Mouse (Mus musculus) limb, embryonic 15.5 days (tissue): Measurements from ENCODE around the gene Fyb2. TPM values are rescaled to one million over a fixed set of nuclear protein-coding genes. Genes with fewer than 3 reads are reported as not detected.

ENCODE experiments used
- ATAC-seq: fragments of 200-750 bp; cut with Nextera tagmentation; 2 replicates; pipeline ENCODE4 v1.8.0; 2017; ENCODE audit warnings: low read depth, moderate TSS enrichment; ENCODE audit not compliant: insufficient number of reproducible peaks, low FRiP score, low TSS enrichment
- H3K27ac ChIP-seq: fragments of 300-500 bp; sonication (generic); 2 replicates; pipeline ENCODE4 v1.5.1; 2015; ENCODE audit warnings: moderate library complexity, mild to moderate bottlenecking, inconsistent platforms
- H3K27me3 ChIP-seq: fragments of 300-500 bp; sonication (generic); 2 replicates; pipeline ENCODE4 v1.6.1; 2015; ENCODE audit warnings: inconsistent platforms
- H3K36me3 ChIP-seq: fragments of 300-500 bp; sonication (generic); 2 replicates; pipeline ENCODE4 v1.6.1; 2015; ENCODE audit warnings: inconsistent platforms
- H3K4me1 ChIP-seq: fragments of 300-500 bp; sonication (generic); 2 replicates; pipeline ENCODE4 v1.6.1; 2015; ENCODE audit warnings: inconsistent platforms
- H3K4me2 ChIP-seq: fragments of 300-500 bp; sonication (generic); 2 replicates; pipeline ENCODE4 v1.6.1; 2015; ENCODE audit warnings: mild to moderate bottlenecking, inconsistent platforms
- H3K4me3 ChIP-seq: fragments of 300-500 bp; sonication (generic); 2 replicates; pipeline ENCODE4 v1.5.1; 2015; ENCODE audit warnings: mild to moderate bottlenecking, inconsistent platforms
- H3K9ac ChIP-seq: fragments of 300-500 bp; sonication (generic); 2 replicates; pipeline ENCODE4 v1.6.1; 2015; ENCODE audit warnings: inconsistent platforms
- H3K9me3 ChIP-seq: fragments of 300-500 bp; sonication (generic); 2 replicates; pipeline ENCODE4 v1.6.1; 2016; ENCODE audit warnings: inconsistent platforms
- WGBS: fragments of 180-500 bp; shearing (Covaris S2); methylation state at CpG from one replicate; pipeline ENCODE4 v1.1.7; 2015; 5-methylcytosine and 5-hydroxymethylcytosine counted together
- polyA plus RNA-seq: library from polyadenylated mRNA; unstranded; fragments of >200 nt; fragmentation: Nextera tagmentation; extraction: Ambion mirVana; gene quantifications from 2 replicates; pipeline ENCODE4 v1.2.1, GENCODE M21; 2015

The Fyb2 gene
- polyA plus RNA-seq = 0.20 and 0.41 TPM in 2 replicates

DNA sequence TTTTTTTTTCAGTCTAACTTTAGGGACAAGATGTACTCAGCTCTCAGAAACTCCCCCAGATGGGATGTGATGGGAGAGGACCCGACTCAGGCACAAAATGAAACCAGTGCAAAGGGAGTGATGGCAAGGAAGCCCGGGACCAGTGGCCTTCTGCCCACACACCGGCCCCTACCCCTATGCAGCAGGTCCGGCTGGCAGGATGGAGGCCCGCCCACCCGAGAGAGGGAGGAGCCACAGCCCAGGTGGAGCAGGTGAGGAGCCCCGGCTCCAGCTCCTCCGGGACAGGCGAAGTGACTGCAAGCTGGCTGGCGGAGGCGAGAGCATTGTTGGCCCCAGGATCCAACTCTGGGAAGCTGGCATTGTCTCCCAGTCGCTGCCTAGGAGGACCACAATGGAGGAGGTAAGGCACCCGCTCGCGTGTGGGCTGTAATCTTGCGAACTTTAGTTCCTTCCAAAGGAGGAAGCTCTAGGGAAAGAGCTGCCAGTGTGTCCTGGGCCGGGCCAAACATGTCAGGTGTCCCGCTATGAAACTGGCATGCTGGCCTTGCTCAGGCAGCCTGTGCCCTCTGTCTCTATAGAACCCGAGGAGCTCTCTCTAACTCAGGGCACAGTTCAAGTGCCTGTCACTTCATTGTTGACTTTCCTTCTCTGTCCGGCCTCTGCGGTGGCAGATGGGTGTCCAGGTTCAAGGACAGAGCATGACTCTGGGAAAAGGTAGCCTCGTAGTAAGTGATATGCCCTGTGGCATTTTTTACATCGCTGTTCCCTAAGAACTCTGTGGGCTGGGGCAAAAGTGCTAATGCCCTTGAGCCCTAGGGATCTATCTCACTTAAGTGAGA, at the start of gene Fyb2:
Fyb2 (plus strand) TSS at position 166 of the 839 bp plus-strand sequence.
- H3K27ac ChIP-seq = no peak within 1 kb of the TSS
- peak within 1 kb of the TSS; percentile 20; the same call in 1 of the 2 replicates for H3K4me2 ChIP-seq
- no peaks in the 10 kb centered on the region for H3K36me3 ChIP-seq
- peaks cover 5% of the 10 kb centered on the region; the same call in 1 of the 2 replicates for H3K4me1 ChIP-seq
- ATAC-seq = no peak
- WGBS = 26% methylated on average over 23 of the region's 23 CpGs
- H3K9ac ChIP-seq = no peak within 1 kb of the TSS
- peak within 1 kb of the TSS; percentile 7; the same call in 1 of the 2 replicates for H3K4me3 ChIP-seq
- H3K9me3 ChIP-seq = no peaks in the 10 kb centered on the region
- peaks cover 12% of the 10 kb centered on the region for H3K27me3 ChIP-seq

DNA sequence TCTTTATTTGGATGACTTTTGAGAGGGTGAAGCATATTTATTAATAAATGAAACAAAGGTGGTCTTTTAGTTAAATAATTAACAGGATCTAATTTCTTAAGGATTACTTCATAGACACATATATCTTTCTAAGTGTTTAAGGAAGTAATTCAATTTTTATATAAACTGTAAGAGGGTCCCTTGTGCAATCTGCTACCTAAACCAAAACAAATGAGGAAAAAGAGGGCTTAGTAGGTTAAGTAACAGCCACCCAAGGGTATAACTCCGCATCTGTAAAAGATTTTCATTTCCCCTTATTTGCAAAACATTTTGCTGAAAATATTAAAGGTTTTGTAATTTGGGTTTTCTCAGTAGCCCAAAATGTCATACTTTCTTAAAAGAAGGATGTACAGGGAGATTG, 48.9 kb upstream of the Fyb2 start:
- Histone ChIP-seq H3K36me3 (no peaks in the 10 kb centered on the region), H3K9ac (no peak overlapping the region), H3K4me2 (no peak overlapping the region), H3K27me3 (no peaks in the 10 kb centered on the region), H3K27ac (no peak overlapping the region), H3K9me3 (no peaks in the 10 kb centered on the region), H3K4me3 (no peak overlapping the region), H3K4me1 (no peaks in the 10 kb centered on the region)
- ATAC-seq = no peak
- 71% methylated on average over 1 of the region's 1 CpGs for WGBS

DNA sequence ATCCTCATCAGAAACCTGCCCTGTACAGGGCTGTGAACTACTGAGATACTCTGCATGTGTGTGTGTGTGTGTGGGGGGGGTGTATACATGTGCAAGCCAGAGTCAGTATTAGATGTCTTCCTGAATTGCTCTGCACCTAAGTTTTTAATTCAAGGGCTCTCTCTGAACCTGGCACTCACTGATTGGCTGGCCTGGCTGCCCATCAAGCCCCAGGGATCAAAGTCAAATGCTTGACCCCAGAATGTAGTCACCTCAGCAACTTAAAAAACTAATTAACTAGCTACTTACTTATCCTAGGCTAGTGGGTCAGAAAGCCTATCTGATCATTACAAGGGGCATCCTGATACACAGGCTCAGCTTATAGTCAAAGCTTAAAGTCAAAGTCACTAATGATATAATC, 43.7 kb upstream of the Fyb2 start:
- H3K9me3 ChIP-seq = no peaks in the 10 kb centered on the region
- H3K4me3 ChIP-seq = no peak overlapping the region
- no peak overlapping the region for H3K27ac ChIP-seq
- no peaks in the 10 kb centered on the region for H3K27me3 ChIP-seq
- no peaks in the 10 kb centered on the region for H3K36me3 ChIP-seq
- H3K4me2 ChIP-seq = no peak overlapping the region
- no peaks in the 10 kb centered on the region for H3K4me1 ChIP-seq
- no peak for ATAC-seq
- H3K9ac ChIP-seq = no peak overlapping the region

DNA sequence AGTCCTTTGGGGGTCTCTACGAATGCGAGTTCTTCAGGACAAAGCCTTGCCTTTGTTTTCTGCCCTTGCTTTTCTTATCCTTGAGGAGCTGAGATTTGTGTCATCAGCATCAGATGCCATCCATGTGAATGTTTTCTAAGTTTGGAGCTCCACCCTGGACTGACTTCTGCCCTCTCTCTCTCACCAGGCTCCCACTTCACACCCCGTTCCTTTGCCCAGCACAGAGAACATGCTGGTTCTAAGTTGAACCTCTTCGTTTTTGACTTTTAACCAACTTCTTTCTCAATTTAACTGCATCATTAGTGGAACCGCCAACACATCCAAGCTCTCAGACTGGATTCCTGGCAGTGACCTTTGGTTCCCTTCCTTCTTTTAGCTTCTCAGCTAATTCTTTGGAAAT, 43.1 kb upstream of the Fyb2 start:
- Histone ChIP-seq H3K9ac (no peak overlapping the region), H3K36me3 (no peaks in the 10 kb centered on the region), H3K27ac (no peak overlapping the region), H3K27me3 (no peaks in the 10 kb centered on the region), H3K4me3 (no peak overlapping the region), H3K9me3 (no peaks in the 10 kb centered on the region), H3K4me2 (no peak overlapping the region), H3K4me1 (no peaks in the 10 kb centered on the region)
- ATAC-seq = no peak
- 89% methylated on average over 5 of the region's 5 CpGs for WGBS

DNA sequence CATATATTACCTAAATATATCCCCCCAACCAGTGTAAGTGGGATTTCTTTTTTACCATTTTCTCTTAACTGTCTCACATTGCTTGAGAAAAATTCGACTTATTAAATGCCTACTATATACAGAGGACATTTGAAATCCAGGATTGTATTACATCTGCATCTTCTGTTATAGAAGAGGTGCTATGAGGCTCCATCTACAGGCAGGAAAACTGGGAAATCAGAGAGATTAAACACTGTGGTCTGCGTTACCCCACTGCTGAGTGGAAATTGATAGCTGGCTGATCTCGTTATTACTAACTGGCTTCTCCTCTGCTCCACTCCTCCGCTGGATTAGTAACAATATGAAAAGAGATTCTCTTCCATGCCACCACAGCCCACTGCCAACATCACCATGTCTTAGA, 37.4 kb upstream of the Fyb2 start:
- H3K9ac ChIP-seq = no peak overlapping the region
- WGBS = 71% methylated on average over 4 of the region's 4 CpGs
- no peaks in the 10 kb centered on the region for H3K4me1 ChIP-seq
- H3K4me2 ChIP-seq = no peak overlapping the region
- no peaks in the 10 kb centered on the region for H3K36me3 ChIP-seq
- no peak for ATAC-seq
- no peak overlapping the region for H3K4me3 ChIP-seq
- no peaks in the 10 kb centered on the region for H3K27me3 ChIP-seq
- H3K27ac ChIP-seq = no peak overlapping the region
- no peaks in the 10 kb centered on the region for H3K9me3 ChIP-seq

DNA sequence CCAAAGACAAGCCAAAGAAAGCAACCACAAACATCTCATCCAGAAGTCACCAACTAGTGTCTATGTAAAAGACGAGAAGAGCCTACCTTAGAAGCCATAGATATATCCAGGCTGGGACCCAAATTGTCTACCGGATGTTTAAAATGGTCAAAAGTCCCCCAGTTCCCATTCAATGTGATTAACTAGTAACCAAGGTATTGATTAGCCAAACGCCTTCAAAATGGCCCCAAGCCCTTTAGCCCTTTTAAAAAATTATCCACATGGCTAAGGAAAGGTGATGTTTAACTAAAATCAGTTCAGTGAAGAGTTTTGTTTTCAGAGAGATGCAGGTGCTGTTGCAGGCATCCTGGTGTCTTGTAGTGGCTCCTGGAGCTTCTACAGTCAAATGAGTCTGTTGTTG, 36.9 kb upstream of the Fyb2 start, which contains the start of gene C8a:
C8a (minus strand) TSS at position 76 of the 400 bp plus-strand sequence.
- no peak within 1 kb of the TSS for H3K9ac ChIP-seq
- 84% methylated on average over 3 of the region's 3 CpGs for WGBS
- no peaks in the 10 kb centered on the region for H3K27me3 ChIP-seq
- no peaks in the 10 kb centered on the region for H3K9me3 ChIP-seq
- H3K4me3 ChIP-seq = no peak within 1 kb of the TSS
- H3K36me3 ChIP-seq = no peaks in the 10 kb centered on the region
- no peak within 1 kb of the TSS for H3K27ac ChIP-seq
- no peak for ATAC-seq
- H3K4me2 ChIP-seq = no peak within 1 kb of the TSS
- no peaks in the 10 kb centered on the region for H3K4me1 ChIP-seq

DNA sequence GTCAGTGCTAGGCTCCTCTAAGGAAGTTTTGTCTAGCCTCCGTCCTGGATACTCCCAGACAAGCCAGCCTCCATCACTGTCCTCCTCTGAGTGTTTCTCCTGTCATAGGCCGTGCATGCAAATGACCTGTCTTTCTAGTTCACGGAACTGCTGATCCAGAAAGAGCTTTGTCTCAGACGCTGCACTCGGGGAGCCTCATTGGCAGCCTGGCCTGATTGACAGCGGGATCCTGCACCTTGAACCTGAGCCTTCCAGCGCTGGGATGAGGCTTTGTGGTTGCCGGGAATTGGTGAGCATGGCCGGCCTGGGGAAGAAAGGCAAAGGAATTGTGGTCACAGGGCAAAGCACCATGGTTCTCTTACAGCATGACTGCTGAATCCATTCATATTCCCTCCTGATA, 25.8 kb upstream of the Fyb2 start:
- no peaks in the 10 kb centered on the region for H3K36me3 ChIP-seq
- H3K4me1 ChIP-seq = peaks cover 5% of the 10 kb centered on the region; the same call in 1 of the 2 replicates
- 79% methylated on average over 9 of the region's 9 CpGs for WGBS
- no peak for ATAC-seq
- no peak overlapping the region for H3K4me2 ChIP-seq
- H3K9me3 ChIP-seq = no peaks in the 10 kb centered on the region
- H3K27ac ChIP-seq = no peak overlapping the region
- H3K4me3 ChIP-seq = no peak overlapping the region
- no peak overlapping the region for H3K9ac ChIP-seq
- H3K27me3 ChIP-seq = no peaks in the 10 kb centered on the region

DNA sequence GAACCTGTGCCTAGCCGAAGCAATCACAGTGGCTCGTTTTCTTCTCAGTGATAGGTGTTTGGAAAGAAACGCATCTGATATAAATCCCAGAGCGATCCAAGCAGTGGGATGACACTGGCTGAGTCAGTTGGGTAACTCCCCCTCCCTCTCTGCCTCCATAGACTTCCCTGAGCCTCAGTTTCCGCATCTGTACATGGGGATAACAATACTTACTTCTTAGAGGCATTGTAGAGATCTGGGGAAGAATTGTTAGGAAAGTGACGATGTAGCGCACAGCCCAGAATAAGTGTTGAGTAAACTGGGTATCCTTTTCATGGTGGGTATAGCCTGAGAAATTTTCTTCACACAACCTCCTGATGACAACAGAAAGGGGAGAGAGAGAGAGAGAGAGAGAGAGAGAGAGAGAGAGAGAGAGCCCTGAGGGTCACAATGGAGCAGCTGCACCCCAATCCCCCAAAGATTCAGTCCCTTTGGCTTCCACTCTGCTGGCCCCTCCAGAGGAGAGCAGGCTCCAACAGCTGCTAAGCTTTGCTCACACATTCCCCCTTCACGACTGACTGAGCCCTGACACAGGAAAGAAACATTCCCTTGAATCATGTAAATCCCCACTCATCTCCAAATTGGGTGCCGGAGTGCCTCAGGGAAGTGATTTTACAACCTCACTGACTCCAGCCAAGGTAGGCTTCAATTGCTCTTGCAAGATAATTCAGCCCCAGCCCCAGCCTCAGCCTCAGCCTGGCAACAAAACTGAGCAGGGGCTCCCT, 24.6 kb upstream of the Fyb2 start:
- no peak for ATAC-seq

DNA sequence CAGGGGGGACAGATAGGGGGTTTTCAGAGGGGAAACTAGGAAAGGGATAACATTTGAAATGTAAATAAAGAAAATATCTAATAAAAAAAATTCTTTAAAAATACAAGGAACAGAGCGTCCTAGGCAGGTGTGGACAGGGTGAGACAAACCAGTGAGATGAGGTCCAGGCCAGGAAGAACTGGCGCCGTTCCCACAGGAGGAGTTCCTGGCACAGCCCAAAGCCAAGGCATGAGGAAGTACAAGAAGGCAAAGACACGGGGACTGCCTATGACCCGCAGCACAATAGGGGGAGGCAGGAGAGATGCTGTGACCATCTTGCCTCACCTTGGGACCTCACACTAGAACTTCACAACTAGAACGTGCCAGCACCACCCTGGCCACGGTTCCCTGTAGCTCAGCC, 21.5 kb upstream of the Fyb2 start:
- ATAC-seq = no peak
- H3K4me3 ChIP-seq = no peak overlapping the region
- H3K4me2 ChIP-seq = no peak overlapping the region
- H3K27me3 ChIP-seq = peaks cover 8% of the 10 kb centered on the region; the same call in 1 of the 2 replicates
- peaks cover 5% of the 10 kb centered on the region; the same call in 1 of the 2 replicates for H3K4me1 ChIP-seq
- H3K9ac ChIP-seq = no peak overlapping the region
- H3K27ac ChIP-seq = no peak overlapping the region
- WGBS = 79% methylated on average over 7 of the region's 7 CpGs
- H3K9me3 ChIP-seq = no peaks in the 10 kb centered on the region
- no peaks in the 10 kb centered on the region for H3K36me3 ChIP-seq

More for the DNA sequence above, 24.6 kb upstream of the Fyb2 start:
- Histone ChIP-seq H3K36me3 (no peaks in the 10 kb centered on the region), H3K4me2 (no peak overlapping the region), H3K9ac (no peak overlapping the region), H3K4me1 (peaks cover 5% of the 10 kb centered on the region; the same call in 1 of the 2 replicates), H3K4me3 (no peak overlapping the region), H3K27me3 (no peaks in the 10 kb centered on the region), H3K9me3 (no peaks in the 10 kb centered on the region), H3K27ac (no peak overlapping the region)
- WGBS = 69% methylated on average over 9 of the region's 9 CpGs

DNA sequence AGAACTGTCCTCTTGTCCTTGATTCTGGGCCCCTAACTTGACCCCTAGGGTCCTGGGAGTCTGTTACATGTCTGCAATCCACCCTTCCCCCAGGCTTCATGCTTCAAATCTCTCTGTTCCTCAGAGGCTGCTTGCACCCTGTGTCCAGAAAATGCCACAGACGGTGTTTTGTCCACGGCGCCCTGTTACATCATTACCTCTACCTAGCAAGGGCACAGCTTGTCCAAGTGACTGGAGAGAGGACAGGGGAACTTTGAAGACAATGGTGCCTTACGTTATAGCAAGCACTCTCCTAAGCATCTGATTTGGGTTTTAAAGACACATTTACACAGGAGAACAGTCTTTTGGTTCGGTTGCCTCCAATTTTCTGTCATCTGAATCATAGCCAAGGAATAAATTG, 19.7 kb upstream of the Fyb2 start:
- ATAC-seq = no peak

DNA sequence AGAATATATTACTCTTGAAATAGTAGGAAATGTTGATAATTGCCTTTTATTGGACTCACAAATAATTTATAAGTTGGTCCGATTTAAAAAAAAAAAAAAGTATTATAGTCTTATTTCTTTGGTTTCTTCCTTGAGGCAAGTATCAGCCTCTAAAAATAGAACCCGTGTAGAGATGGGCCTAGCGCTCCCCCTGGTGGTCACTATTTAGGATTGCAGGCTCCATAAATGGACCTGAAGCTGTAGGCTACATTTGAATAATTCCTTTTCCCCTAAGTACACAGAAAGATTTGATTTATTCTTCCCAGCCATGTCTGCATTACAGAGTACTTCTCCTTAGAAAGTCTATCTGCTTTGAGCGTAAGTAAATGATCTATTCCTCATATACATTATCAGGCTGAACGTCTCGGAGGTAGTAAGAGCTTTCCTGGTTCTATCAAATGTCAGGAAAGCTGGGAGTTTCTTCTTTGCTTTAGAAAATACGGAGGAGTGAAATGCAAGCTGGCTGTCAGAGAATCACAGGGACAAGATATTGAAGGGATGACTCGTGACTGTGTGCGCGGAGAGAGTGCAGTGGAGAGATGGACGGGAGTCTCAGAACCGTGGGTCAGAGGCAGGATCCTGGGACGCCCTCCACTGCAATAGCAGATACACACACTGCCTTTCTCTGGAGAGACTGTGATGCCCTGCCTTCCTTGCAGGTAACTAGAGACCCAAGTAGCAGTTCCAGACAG, 19.1 kb upstream of the Fyb2 start:
- H3K4me1 ChIP-seq = peaks cover 2% of the 10 kb centered on the region; the same call in 1 of the 2 replicates
- H3K9me3 ChIP-seq = no peaks in the 10 kb centered on the region
- no peak overlapping the region for H3K27ac ChIP-seq
- no peak overlapping the region for H3K4me3 ChIP-seq
- H3K27me3 ChIP-seq = peaks cover 8% of the 10 kb centered on the region; the same call in 1 of the 2 replicates
- no peak overlapping the region for H3K9ac ChIP-seq
- no peak for ATAC-seq
- no peaks in the 10 kb centered on the region for H3K36me3 ChIP-seq
- 54% methylated on average over 13 of the region's 13 CpGs for WGBS
- no peak overlapping the region for H3K4me2 ChIP-seq

More for the DNA sequence above, 19.7 kb upstream of the Fyb2 start:
- Histone ChIP-seq H3K4me2 (no peak overlapping the region), H3K4me3 (no peak overlapping the region), H3K36me3 (no peaks in the 10 kb centered on the region), H3K9ac (no peak overlapping the region), H3K4me1 (peaks cover 5% of the 10 kb centered on the region; the same call in 1 of the 2 replicates), H3K27ac (no peak overlapping the region), H3K27me3 (peaks cover 8% of the 10 kb centered on the region; the same call in 1 of the 2 replicates), H3K9me3 (no peaks in the 10 kb centered on the region)
- 70% methylated on average over 5 of the region's 5 CpGs for WGBS
